In genomic region chr14:122872612-122873011, GRCm38 (mm10) we compare ENCODE assay signal across 26 mouse cellular contexts.
"Had no signal": no experiment of that assay in that cellular context is flagged by ENCODE, and none has a peak within 500 bp of the region (broad histone marks: within the 10 kb centered on the region; RNA-seq: fewer than 3 reads in every experiment).

No protein-coding gene starts in this region.

- ATAC-seq: hindbrain, embryonic 16.5 days; inflammation-experienced regulatory T-cells, adult 6 months; intestine, embryonic 15.5 days; intestine, postnatal 0 days; liver, postnatal 0 days had no signal

- DNase-seq: gastrocnemius, adult 2 months; gastrocnemius, postnatal 10 days; gastrocnemius, postnatal 25 days; heart, adult 2 months; heart, postnatal 10 days; heart, postnatal 4 days; kidney, adult 18-20 months; kidney, adult 8-10 months; kidney, postnatal 10 days; kidney, postnatal 25 days; kidney, postnatal 4 days; liver, embryonic 13.5 days; liver, postnatal 0 days had no signal

- H3K27me3 ChIP-seq: intestine, embryonic 15.5 days; liver, embryonic 13.5 days; liver, embryonic 15.5 days had no signal

- H3K36me3 ChIP-seq: hindbrain, embryonic 10.5 days; hindbrain, embryonic 12.5 days; intestine, embryonic 15.5 days; limb, embryonic 10.5 days; limb, embryonic 12.5 days; liver, embryonic 13.5 days; liver, embryonic 15.5 days had no signal

- H3K27ac ChIP-seq: gastrocnemius, adult 2 months; heart, adult 2 months; hindbrain, embryonic 10.5 days; hindbrain, embryonic 12.5 days; hindbrain, embryonic 14.5 days; intestine, embryonic 15.5 days; left cerebral cortex, adult 2 months; limb, embryonic 10.5 days; limb, embryonic 12.5 days; liver, embryonic 13.5 days; liver, embryonic 15.5 days had no signal

- H3K9ac ChIP-seq: hindbrain, embryonic 12.5 days; hindbrain, embryonic 14.5 days; intestine, embryonic 15.5 days; limb, embryonic 12.5 days; liver, embryonic 13.5 days; liver, embryonic 15.5 days; liver, postnatal 0 days had no signal

- H3K4me2 ChIP-seq: heart, embryonic 11.5 days; hindbrain, embryonic 12.5 days; hindbrain, embryonic 14.5 days; intestine, embryonic 15.5 days; limb, embryonic 12.5 days; liver, embryonic 11.5 days; liver, embryonic 13.5 days; liver, embryonic 15.5 days had no signal

- H3K4me1 ChIP-seq: intestine, embryonic 15.5 days; liver, embryonic 13.5 days; liver, embryonic 15.5 days had no signal

- H3K9me3 ChIP-seq: hindbrain, embryonic 10.5 days; hindbrain, embryonic 12.5 days; intestine, embryonic 15.5 days; limb, embryonic 10.5 days; limb, embryonic 12.5 days; liver, embryonic 13.5 days; liver, embryonic 15.5 days had no signal

- H3K4me3 ChIP-seq: gastrocnemius, adult 2 months; heart, adult 2 months; hindbrain, embryonic 10.5 days; hindbrain, embryonic 12.5 days; intestine, embryonic 15.5 days; left cerebral cortex, adult 2 months; limb, embryonic 10.5 days; limb, embryonic 12.5 days; liver, embryonic 13.5 days; liver, embryonic 15.5 days had no signal
